Mouse (Mus musculus): ENCODE measurements around the gene Zc3h7a.
A peak's percentile ranks its signal among the peaks of the same experiment; 100 is the strongest.

Gene Zc3h7a

DNA sequence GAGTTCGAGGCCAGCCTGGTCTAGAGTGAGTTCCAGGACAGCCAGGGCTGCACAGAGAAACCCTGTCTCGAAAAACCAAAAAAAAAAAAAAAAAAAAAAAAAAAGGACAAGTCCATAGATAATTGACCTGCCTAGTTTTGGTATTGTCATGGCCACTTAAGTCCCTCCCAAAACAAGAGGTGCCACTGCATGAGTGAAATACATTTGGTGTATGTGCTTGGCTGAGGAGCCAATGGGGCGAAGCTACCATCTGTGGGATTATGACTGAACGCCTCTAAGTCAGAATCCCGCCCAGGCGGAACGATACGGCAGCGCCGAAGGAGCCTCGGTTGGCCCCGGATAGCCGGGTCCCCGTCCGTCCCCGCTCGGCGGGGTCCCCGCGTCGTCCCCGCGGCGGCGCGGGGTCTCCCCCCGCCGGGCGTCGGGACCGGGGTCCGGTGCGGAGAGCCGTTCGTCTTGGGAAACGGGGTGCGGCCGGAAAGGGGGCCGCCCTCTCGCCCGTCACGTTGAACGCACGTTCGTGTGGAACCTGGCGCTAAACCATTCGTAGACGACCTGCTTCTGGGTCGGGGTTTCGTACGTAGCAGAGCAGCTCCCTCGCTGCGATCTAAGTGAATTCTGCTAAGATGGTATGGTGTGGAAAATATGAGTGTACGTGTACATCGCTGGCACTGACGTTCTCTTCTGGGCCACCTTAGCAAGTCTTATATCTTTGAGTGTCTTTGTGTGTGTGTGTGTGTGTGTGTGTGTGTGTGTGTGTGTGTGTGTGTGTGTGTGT lies 32.3 kb downstream of the Zc3h7a start:
- DNase-seq (ENCODE audit: low spot score): peak; percentile 100

DNA sequence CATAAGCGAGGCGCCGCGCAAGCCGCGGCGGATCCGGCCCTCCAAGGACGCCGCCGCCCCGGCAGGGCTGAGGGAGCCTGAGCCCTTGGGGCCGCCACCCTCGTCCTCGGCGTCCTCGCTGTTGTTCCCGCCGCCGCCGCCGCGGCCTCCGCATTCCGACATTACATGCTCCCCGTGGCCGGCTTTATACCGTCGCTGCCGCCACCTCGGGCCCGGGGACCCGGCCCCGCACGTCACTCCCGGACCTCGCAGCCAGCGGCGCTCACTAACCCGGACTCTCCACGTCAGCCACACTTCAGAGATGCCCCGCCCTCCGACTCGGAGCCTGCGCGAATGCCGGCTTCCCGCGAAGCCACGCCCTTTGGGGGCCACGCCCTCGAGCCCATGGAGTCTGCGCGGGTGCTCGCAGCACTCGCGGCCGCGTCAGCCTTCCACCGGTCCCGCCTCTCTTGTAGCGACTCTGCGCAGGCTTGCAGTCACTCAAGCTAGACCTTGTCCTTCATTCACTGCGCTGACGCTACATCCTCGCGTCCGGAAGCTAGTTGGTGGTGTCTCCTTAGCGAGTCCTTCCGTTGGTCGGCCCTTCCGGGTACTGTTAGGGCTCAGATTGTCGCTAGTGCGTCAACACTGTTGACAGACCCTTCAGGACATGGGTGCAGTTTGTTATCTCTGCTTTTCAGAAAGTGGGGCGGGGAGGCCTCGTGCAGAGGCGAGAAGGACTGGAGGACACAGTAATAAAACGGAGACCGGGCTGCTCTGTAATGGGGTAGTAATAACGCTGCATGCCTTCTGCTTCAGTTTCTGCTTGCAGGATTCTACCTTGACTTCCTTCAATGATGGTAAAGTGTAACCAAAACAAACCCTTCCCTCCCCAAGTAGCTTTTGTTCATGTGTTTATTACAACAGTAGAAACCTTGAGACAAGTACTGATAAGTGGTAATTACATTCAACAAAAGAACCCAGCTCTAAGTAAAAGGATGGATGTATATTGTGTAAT lies 41.5 kb downstream of the Zc3h7a start, which contains the start of gene Txndc11:
Txndc11 (minus strand) TSS at position 303 of the 997 bp plus-strand sequence.
- DNase-seq (ENCODE audit: low spot score): peak; percentile 99

DNA sequence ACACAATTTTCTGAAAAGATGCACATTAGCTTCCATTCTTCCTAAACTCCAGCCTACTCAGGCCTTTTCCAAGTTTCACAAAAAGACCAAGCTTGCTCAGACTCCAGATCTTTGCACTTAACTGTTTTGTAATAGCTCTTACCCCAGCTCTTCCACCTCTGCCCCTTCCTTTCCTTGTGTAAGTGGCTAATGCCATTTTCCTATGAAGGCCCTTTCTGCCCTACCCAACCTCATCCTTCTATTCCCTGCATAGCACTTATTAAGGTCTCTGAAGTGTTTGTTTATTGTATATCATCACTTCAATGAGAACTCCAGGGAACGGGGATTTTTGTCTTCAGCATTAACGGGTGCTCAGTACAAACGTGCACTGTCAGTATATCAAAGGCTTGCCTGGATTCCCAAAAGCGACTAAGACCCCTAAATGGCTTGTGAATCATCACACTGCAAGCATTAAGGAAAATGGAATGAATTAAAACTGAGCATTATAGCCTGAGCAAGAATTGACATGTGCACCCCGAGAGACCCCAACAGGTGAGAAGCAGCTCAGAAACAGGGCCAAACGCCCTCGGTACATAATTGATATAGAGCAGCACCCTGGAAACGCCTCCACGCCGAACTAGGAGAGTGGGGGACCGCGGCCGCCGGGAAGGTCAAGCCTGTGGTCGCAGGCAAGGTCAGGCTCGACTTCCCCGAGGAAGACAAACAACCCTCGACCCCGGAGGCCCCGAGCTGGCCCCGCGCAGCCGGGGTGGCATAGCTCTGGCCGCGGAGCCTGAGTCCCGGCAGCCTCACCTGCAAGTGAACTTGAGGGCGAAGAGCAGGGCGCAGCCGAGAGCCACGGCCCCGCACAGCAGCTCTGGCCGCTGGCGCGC lies 42.5 kb downstream of the Zc3h7a start:
- DNase-seq (ENCODE audit: low spot score): no peak

DNA sequence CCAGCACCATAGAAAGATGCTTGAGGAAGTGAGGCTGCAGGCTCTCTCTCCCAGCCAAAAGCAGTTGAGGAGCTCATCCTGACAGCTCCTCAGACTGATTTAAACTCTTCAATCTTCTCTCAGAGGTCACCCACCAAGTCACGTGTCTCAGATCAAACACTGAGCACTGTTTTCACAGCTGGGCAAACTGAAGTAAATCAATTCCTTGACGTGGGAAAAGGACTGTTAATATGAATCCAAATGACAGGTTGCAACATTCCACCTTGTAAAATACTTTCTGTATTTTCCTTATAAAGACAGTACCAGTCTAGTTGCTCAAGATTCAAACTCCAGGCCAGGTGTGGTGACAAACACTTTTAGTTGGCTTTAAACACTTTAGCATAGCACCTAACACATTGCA lies 43.4 kb downstream of the Zc3h7a start:
- no peak for DNase-seq (ENCODE audit: low spot score)

DNA sequence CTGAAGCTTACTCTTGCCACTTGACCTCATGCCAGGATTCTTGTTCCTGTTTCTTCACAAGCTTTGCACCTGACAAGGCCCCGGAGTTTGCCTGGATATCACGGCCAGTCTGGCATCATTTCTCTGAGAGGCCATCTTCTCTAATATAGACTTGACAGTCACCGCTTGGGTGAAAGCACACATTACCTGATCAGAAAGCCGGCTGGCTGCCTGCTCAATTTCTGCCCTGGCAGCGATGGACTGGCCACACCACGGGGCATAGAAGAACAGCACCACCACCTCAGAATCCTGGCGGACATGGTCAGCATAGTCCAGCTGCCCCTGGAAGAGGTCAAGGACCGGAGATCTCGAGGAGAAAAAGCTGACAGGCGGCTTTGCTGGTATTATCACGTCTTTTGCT lies 47.9 kb downstream of the Zc3h7a start:
- DNase-seq (ENCODE audit: low spot score): no peak

DNA sequence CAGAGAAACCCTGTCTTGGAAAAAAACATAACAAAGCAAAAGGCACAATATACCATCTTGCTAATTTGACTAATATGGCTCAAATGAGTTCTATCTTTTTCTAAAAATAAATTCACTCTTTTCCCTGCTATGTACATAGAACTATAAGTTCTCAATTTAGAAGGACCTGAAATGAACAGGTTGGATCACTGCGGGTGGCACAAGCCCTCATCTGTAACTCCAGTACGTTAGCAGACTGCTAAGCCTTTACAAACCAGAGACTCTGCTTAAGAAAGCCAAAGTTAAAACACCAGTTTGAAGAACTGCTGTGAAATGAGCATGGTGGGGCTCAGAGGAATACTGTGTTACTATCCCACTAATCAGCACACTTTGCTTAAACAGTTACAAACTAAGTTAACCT lies 50.8 kb downstream of the Zc3h7a start:
- no peak for DNase-seq (ENCODE audit: low spot score)

DNA sequence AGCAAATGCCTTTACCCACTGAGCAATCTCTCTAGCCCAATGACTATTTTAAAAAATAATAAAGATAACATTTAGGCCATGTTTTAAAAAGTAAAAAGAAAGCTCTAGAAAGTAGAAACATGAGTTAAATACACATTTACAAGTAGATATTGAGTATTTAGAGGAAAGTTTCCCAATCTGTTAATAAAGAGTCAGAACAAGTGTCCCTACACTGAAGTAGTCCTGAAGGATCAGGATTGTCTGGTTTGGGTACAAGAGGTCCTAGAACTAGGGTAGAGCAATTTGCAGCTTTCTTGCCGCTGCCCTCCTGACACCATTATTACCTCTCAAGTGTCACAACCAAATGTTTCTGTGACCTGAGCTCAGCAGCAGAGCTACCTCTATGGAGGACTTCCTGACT lies 52.1 kb downstream of the Zc3h7a start:
- DNase-seq (ENCODE audit: low spot score): no peak

DNA sequence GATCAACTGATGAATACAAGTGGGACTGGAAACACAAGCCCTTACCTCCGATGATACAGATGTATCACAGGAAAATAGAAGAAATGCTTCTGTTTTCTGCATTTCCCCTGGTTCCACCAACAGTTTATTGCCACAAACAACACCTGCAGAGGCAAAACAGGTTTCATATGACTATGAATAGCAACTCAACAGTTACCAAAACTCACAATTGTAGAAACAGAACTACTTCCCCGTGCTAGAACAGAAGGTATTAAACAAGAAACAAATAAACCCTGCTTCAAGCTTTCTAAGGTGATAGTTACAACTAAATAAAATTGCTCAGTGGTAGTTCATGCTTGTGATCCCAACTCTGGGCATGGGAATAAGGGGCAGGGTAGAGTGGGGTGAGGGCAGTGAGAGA lies 53.6 kb downstream of the Zc3h7a start:
- no peak for DNase-seq (ENCODE audit: low spot score)

DNA sequence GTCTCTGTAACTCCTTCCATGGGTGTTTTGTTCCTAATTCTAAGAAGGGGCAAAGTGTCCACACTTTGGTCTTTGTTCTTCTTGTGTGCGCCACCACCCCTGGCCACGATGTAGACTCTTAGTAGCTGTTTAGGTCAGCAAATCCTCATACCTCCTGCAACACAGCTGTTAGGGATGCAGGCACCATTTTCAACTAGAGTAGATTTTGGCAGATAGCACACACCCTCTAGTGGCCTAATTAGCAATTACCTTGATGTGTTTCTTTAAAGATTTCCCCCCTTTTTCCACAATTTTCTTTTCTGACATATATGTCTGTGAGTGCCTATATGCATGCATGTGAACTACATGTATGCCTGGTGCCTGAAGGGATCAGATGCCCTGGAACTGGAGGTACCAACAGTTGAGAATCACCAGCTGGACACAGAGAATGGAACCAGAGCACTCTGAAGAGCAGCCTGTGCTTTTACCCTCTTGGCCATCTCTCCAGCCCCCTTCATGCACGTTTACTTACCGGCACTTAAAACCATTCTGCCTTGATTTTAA lies 66.9 kb downstream of the Zc3h7a start:
- DNase-seq (ENCODE audit: low spot score): no peak

DNA sequence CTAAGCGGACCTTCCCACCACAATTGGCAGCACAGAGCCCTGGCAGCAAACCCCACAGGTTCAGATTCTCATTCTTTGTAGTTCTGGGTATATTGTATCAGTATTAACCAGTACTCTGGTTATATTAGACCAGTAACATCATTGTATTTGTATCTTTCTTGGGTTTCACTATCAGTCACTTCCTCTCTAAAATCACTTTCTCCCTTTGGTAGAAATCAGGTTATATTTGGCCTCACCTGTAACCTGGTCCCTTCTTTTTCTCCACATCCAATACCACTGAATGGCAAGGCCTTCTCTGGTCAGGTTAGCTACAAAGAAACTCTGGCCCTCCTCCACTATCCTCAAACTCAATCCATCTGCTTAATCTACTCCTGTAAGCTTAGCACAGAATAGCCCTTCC lies 71.3 kb downstream of the Zc3h7a start:
- DNase-seq (ENCODE audit: low spot score): no peak

DNA sequence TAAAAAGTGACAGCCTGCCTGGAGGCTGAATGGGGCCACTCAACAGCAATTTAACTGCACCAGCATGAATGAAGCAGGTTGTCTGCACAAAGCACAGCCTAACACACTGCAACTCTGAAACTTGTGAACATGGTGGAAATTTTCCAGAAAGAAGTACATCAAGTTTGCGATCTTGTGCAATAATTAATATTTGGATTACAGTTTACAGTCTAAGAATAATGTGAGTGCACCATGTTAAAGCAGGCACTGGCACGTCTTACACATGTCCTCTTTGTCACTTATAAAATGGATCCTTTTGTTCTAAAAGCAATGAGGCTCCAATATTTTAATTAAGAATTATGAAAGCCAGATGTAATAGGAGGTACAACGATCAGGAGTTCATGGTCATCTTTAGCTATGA lies 78.9 kb downstream of the Zc3h7a start:
- DNase-seq (ENCODE audit: low spot score): no peak

DNA sequence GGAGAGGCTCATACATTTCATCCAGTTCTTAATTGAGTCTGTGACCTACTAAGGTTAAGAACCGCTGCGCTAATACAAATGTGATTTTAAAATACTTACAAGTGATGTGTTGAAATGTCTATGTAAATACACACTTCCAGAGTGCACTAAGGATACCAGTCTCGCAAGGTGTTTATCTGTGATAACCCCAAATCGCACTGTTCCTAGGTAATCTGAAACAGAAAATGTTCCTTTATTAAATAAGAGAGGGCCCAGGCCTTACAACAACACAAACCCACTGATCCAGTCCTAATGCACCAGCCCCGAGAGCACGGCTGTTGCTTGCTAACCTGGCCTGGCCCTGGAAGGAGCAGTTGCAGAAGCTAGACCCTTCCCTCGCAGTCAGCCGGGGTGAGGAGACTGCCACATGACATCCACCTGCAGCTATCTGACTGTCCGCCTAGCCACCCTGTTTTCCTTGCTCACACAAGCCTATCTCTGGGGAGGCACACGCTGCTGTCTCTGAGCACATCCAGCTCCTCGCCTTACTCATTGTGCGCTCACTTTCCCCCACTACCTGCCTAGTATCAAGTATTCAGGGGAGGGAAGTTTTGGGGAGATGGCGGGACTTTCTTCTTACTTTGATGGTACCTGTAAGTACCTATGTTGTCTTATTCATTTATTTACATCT lies 82.3 kb downstream of the Zc3h7a start:
- no peak for DNase-seq (ENCODE audit: low spot score)

DNA sequence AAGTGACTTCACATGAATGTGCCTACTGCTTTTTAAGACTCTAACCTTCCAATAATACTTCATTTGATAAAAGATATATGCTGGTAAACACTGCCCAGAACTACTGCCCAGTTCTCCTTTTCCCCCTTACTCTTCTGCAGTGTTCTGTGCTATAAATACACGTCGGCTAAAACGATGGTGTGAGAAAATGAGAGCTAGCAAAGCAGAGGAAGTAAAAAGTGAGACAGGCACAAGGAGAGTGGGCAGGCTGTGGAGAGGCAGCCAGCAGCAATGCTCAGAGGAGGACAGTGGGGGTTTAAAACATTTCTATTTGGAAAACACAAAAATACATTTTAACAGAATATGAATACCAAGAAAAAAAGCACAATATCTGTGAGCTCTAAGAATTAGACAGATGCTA lies 83.7 kb downstream of the Zc3h7a start:
- no peak for DNase-seq (ENCODE audit: low spot score)

DNA sequence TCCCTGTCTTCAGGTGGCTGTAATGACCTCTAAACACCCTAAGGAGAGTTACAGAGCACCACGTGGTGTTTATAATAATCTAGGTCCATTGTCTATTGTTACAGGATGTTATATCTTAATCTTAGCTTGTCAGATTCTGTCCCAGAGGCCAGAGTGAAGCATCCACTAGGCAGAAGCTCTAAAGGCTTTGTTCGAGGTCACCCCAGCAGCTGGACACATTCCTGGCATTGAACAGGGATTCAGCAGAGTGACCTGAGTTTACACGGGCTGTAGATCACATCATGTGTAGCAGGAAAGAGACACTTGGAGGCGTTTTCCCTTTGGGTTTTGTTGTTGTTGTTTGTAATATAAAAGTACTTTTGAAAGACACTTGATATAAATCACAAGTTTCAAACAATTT lies 84.1 kb downstream of the Zc3h7a start:
- no peak for DNase-seq (ENCODE audit: low spot score)

DNA sequence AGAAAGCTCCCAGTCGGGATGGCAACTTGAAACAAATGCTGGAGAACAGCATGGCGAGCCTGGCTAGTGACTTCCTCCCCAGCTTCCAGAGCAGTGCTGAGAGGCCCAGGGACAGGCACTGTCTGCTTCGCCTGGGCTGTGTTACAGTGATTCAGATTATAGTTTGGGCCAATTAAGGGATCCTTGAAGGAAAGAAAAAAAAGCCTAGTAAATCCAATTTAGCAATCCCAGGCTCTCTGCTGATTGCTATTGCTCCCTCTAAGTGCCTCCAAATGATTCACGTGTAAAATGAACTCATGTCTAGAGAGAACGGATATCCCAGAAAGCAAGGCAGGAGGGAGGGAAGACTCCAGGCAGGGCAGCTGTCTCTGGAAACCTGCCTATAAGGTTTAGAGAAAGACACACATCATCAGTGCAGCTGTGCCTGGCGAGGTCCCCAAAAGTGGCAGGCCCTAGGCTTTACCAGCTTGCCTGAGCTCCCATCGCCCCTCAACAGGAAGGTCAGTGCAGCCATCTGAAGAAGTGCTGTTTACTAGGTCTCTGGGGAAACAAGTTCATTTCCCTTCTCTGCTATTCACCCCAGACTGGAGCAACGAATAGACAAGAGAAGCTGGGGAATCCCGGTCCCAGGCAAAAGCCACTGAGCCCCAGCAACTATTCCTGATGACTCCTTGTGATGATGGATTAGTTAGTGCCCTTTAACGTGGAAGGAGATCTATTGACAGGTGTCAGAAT lies 85.2 kb downstream of the Zc3h7a start:
- no peak for DNase-seq (ENCODE audit: low spot score)

DNA sequence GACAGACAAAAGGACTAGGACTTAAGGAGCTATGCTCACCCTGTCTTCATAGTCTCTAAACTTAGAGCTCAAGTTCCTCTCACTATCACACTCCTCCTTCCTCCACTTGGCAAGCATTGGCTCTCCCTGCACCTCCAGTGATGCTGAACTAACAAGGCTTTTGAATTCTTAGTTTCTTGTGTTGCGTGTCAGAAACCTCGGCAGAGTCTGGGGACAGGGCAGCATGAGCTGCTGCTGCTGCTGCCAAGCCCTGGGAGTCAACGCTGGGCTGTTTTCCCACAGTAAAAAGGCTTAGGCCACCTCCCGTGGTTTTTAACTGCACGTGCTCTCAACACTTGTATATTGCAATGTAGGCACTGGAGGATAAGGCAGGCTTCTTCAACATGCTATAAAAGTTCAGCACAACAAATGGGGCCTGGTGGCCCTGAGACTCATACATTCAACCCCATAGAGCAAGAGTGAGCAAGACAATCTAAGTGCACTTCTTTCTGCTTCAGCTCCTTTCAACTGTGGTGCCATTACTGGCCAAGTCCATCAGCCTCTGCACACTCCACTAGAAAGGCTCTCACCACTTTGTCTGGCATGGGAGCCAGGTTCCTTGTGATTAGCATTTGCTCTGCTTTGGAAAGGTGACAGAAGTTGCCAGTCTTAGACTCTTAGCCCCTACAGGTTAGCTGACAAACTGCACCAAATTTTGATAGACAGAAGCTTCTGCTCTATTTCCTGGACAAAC lies 89.2 kb downstream of the Zc3h7a start:
- DNase-seq (ENCODE audit: low spot score): no peak
